Mouse (Mus musculus) spleen, postnatal 36 days (tissue): ENCODE measurements around the gene Olfr1335.
"Not testable (repeated sequence)": the region's sequence is repeated elsewhere in the genome, so short reads cannot be mapped to it uniquely, and the experiment has no call there.

Experiments
- DNase-seq, 2 experiments: peaks; one replicate each; pipeline ENCODE4 v3.0.0; 2022; ENCODE audit warnings: low spot score in 2 of 2, mixed read lengths in 1 of 2

Olfr1335 gene

GRCm38 (mm10) chr4:118809844-118810243, at the start of gene Olfr1335:
Gene Olfr1335, minus strand, starts transcription at chr4:118809944.
- no peak for DNase-seq

- no peak for DNase-seq
Measured at GRCm38 (mm10) chr4:118836179-118836578, 26.4 kb upstream of the Olfr1335 start, which contains the start of gene Olfr1333. Gene Olfr1333, minus strand, starts transcription at chr4:118836279.

- no peak for DNase-seq
Measured at GRCm38 (mm10) chr4:118818921-118819320, 9.2 kb upstream of the Olfr1335 start.

GRCm38 (mm10) chr4:118792796-118793195, 16.9 kb downstream of the Olfr1335 start:
- DNase-seq: not testable (repeated sequence)

- DNase-seq: no peak
Measured at GRCm38 (mm10) chr4:118782486-118782885, 27.3 kb downstream of the Olfr1335 start, which contains the start of gene Olfr1337. Gene Olfr1337, minus strand, starts transcription at chr4:118782586.
